Mouse (Mus musculus) natural killer cell, adult 2 months (primary cell): ENCODE results near the gene Zfp553.

Source experiments
- DNase-seq, 2 experiments: peaks; one replicate each; pipeline ENCODE4 v3.0.0; 2022; ENCODE audit warnings: low spot score in 2 of 2

The Zfp553 gene

GRCm38 (mm10) chr7:127232622-127233367 lies at the start of gene Zfp553, which contains the start of gene Sept1:
Gene Zfp553 (plus strand): TSS chr7:127233061.
Gene Sept1 (minus strand): TSS chr7:127233130.
- peak; percentile 61 to 67 for DNase-seq

- no peak for DNase-seq
Observed at GRCm38 (mm10) chr7:127183345-127183744, 49.5 kb upstream of the Zfp553 start.

GRCm38 (mm10) chr7:127183828-127184227 lies 49.0 kb upstream of the Zfp553 start:
- DNase-seq = no peak

GRCm38 (mm10) chr7:127184720-127185119 lies 48.1 kb upstream of the Zfp553 start:
- DNase-seq = no peak

GRCm38 (mm10) chr7:127185601-127186000 lies 47.3 kb upstream of the Zfp553 start:
- DNase-seq = no peak

GRCm38 (mm10) chr7:127187351-127187750 lies 45.5 kb upstream of the Zfp553 start:
- no peak for DNase-seq

- DNase-seq = peak in 1 of 2 experiments; percentile 32
Observed at GRCm38 (mm10) chr7:127188305-127189276, 44.3 kb upstream of the Zfp553 start.

- no peak for DNase-seq
Observed at GRCm38 (mm10) chr7:127190672-127191071, 42.2 kb upstream of the Zfp553 start.

- DNase-seq = no peak
Observed at GRCm38 (mm10) chr7:127192989-127193388, 39.9 kb upstream of the Zfp553 start.

GRCm38 (mm10) chr7:127194011-127194632 lies 38.7 kb upstream of the Zfp553 start:
- DNase-seq = no peak

GRCm38 (mm10) chr7:127194633-127195029 lies 38.2 kb upstream of the Zfp553 start:
- DNase-seq = no peak

GRCm38 (mm10) chr7:127195544-127196295 lies 37.1 kb upstream of the Zfp553 start, which contains the start of gene Cd2bp2:
Gene Cd2bp2 (minus strand): TSS chr7:127196050.
- peak; percentile 96 for DNase-seq

GRCm38 (mm10) chr7:127196484-127196883 lies 36.4 kb upstream of the Zfp553 start:
- DNase-seq = no peak

GRCm38 (mm10) chr7:127206606-127207005 lies 26.3 kb upstream of the Zfp553 start:
- DNase-seq = no peak

- peak in 1 of 2 experiments; percentile 48 for DNase-seq
Observed at GRCm38 (mm10) chr7:127207374-127208294, 25.2 kb upstream of the Zfp553 start.

- DNase-seq = no peak
Observed at GRCm38 (mm10) chr7:127208295-127208552, 24.6 kb upstream of the Zfp553 start, which contains the start of gene Tbc1d10b. Gene Tbc1d10b (minus strand): TSS chr7:127208468.

- peak; percentile 95 to 96 for DNase-seq
Observed at GRCm38 (mm10) chr7:127208553-127209438, 24.1 kb upstream of the Zfp553 start, which contains the start of gene Mylpf. Gene Mylpf (plus strand): TSS chr7:127208890.

- no peak for DNase-seq
Observed at GRCm38 (mm10) chr7:127209851-127210250, 23.0 kb upstream of the Zfp553 start.

GRCm38 (mm10) chr7:127210266-127210665 lies 22.6 kb upstream of the Zfp553 start:
- no peak for DNase-seq
